Mouse (Mus musculus) embryonic facial prominence, embryonic 11.5 days (tissue): ENCODE data around the gene Tctex1d1. TPM values are rescaled to one million over a fixed set of nuclear protein-coding genes. Genes with fewer than 3 reads are reported as not detected.

Source experiments
- ATAC-seq: fragments of 200-750 bp; cut with Nextera tagmentation; replicated peaks from 2 replicates; pipeline ENCODE4 v1.8.0; 2017; ENCODE audit warnings: low read depth; ENCODE audit not compliant: insufficient number of reproducible peaks, low FRiP score, low TSS enrichment
- DNase-seq: peaks from one replicate; pipeline ENCODE4 v3.0.0-alpha.2; 2015; ENCODE audit warnings: low spot score
- H3K27ac ChIP-seq: fragments of 300-500 bp; sonication (generic); replicated peaks from 2 replicates; pipeline ENCODE4 v1.5.1; 2014; ENCODE audit warnings: mild to moderate bottlenecking, low read depth, low read length, control low read depth
- H3K27me3 ChIP-seq: fragments of 300-500 bp; sonication (generic); 2 replicates; pipeline ENCODE4 v1.6.1; 2014; ENCODE audit warnings: mild to moderate bottlenecking, low read length, moderate library complexity, mixed read lengths; ENCODE audit not compliant: control insufficient read depth, insufficient read depth
- H3K36me3 ChIP-seq: fragments of 300-500 bp; sonication (generic); replicated peaks from 2 replicates; pipeline ENCODE4 v1.6.1; 2014; ENCODE audit warnings: low read depth, mild to moderate bottlenecking, low read length, moderate library complexity, mixed read lengths; ENCODE audit not compliant: control insufficient read depth, insufficient read depth
- H3K4me1 ChIP-seq: fragments of 300-500 bp; sonication (generic); 2 replicates; pipeline ENCODE4 v1.6.1; 2014; ENCODE audit warnings: low read length, mixed read lengths; ENCODE audit not compliant: control insufficient read depth, insufficient read depth
- H3K4me2 ChIP-seq: fragments of 300-500 bp; sonication (generic); 2 replicates; pipeline ENCODE4 v1.6.1; 2014; ENCODE audit warnings: low read depth, mild to moderate bottlenecking, control low read depth, low read length, moderate library complexity
- H3K4me3 ChIP-seq: fragments of 300-500 bp; sonication (generic); 2 replicates; pipeline ENCODE4 v1.5.1; 2014; ENCODE audit warnings: low read depth, low read length, control low read depth
- H3K9ac ChIP-seq: fragments of 300-500 bp; sonication (generic); replicated peaks from 2 replicates; pipeline ENCODE4 v1.6.1; 2014; ENCODE audit warnings: mild to moderate bottlenecking, control low read depth, low read length
- H3K9me3 ChIP-seq: fragments of 300-500 bp; sonication (generic); replicated peaks from 2 replicates; pipeline ENCODE4 v1.6.1; 2016; ENCODE audit warnings: mild to moderate bottlenecking, low read length, inconsistent platforms, mixed read lengths; ENCODE audit not compliant: control insufficient read depth
- WGBS: fragments of 180-500 bp; shearing (Covaris S2); extraction: QIAGEN DNeasy Blood & Tissue Kit; methylation state at CpG from one replicate; pipeline ENCODE4 v1.1.7; 2014; 5-methylcytosine and 5-hydroxymethylcytosine counted together
- polyA plus RNA-seq: library from polyadenylated mRNA; unstranded; fragments of >200 nt; fragmentation: Nextera tagmentation; extraction: Ambion mirVana; gene quantifications from 2 replicates; pipeline ENCODE4 v1.2.1, GENCODE M21; 2014

Gene Tctex1d1
- polyA plus RNA-seq, 1 experiment from 2014 or later, result 1.1 TPM

DNA sequence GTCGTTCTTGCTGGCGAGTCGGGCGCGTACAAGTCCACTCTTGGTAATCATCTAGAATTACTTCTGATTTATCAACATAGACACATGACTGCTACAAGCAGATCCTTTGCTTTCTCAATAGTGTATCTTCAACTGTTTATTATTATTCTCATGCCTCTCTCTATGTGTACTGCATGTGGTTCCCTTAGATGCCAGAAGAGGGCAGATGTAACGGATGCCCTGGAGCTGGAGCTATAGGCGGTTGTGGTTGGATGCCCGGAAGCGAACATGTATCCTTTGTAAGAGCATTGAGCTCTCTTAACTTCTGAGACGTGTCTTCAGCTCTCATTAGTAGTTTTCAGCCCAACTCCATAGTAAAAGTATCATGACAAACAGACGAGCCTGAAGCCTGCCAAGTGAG lies 64.6 kb downstream of the Tctex1d1 start:
- Histone ChIP-seq H3K27me3 (no peaks in the 10 kb centered on the region), H3K4me1 (no peaks in the 10 kb centered on the region), H3K36me3 (no peaks in the 10 kb centered on the region), H3K9ac (no peak overlapping the region), H3K4me3 (no peak overlapping the region), H3K9me3 (no peaks in the 10 kb centered on the region), H3K27ac (no peak overlapping the region), H3K4me2 (no peak overlapping the region)
- ATAC-seq (no peak), DNase-seq (no peak)
- 90% methylated on average over 11 of the region's 11 CpGs for WGBS

DNA sequence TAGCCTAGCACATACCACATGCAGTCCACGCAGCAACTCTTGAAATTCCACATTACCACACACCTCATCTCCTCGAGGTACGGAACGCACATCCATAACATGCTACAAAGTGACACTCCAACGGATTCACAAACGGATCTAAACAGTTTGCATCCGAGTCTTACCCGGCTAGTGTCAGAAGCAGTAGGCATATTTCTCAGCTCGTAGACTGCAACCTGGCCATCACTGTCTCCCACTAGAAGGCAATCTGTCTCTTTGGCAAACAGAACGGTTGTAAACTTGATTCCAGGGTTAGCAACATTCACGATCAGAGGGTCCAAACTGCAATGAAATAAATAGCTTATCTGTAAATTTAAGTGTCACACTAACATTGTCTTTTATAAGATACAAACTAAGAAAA lies 69.6 kb downstream of the Tctex1d1 start:
- Histone ChIP-seq H3K9ac (no peak overlapping the region), H3K4me3 (no peak overlapping the region), H3K27me3 (no peaks in the 10 kb centered on the region), H3K4me1 (no peaks in the 10 kb centered on the region), H3K4me2 (no peak overlapping the region), H3K36me3 (no peaks in the 10 kb centered on the region), H3K9me3 (no peaks in the 10 kb centered on the region), H3K27ac (no peak overlapping the region)
- WGBS, result 90% methylated on average over 11 of the region's 11 CpGs
- DNase-seq (no peak), ATAC-seq (no peak)

Other genes with a start within 250 kb of the Tctex1d1 start
- 10.9 and 11.5 TPM in 2 replicates for gene Sgip1, start 237.3 kb upstream of the Tctex1d1 start, polyA plus RNA-seq
- gene Insl5, start 48.2 kb downstream of the Tctex1d1 start, polyA plus RNA-seq, result 0.32 TPM in 1 of 2 replicates, not detected in the other
- gene Mier1, start 135.8 kb downstream of the Tctex1d1 start, polyA plus RNA-seq, result 40.5 and 43.5 TPM in 2 replicates
- 4.5 and 5.6 TPM in 2 replicates for gene Wdr78, start 135.9 kb downstream of the Tctex1d1 start, polyA plus RNA-seq
- 12.5 and 12.6 TPM in 2 replicates for gene Slc35d1, start 236.6 kb downstream of the Tctex1d1 start, polyA plus RNA-seq